Mouse (Mus musculus): Measurements from ENCODE around the gene Dctpp1.
A peak's percentile ranks its signal among the peaks of the same experiment; 100 is the strongest.

Gene Dctpp1

DNA sequence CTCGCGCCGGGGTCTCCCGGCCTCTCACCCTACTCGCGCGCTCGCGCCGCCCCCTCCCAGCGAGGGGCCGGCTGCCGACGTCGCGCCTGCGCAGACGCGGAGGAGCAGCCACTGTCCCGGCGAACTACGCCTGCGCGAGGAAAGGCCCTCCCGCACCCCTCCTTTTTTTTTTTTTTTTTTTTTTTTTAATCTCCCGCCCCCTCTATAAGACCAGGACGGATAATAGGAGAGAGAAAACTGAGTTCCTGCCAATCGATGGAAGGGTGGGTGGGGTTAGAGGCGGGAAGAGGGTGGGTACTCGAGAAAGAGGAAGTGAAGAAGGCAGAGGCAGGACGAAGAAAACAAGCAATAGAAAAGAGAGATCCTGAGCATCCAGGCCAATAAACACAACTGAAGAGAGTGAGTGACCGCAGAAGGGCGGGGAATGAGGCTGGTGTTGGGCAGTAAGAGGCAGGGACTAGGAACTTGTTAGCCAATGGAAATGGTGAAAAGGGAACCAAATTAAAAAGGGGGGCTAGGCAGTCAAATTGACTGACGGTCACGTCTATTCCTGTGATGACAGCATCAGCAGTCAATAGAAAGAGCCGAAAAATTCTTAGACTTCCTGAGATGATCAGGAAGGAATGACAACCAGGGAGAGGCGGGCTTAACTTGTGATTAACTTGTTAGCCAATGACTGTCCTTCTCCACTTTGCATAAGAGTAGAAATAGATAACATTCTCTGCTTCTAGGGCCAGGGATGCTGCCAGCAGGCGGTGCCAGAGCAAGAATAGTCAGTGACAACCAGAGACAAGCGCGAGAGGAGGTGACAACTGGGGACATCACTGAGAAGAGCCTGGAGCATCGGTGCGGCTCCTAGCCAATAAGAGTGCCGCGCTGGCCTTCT lies 51.7 kb downstream of the Dctpp1 start, which contains the start of gene Mylpf:
TSS of gene Mylpf (plus strand) at position 338 of the 886 bp plus-strand sequence.
- DNase-seq = peak; percentile 98

DNA sequence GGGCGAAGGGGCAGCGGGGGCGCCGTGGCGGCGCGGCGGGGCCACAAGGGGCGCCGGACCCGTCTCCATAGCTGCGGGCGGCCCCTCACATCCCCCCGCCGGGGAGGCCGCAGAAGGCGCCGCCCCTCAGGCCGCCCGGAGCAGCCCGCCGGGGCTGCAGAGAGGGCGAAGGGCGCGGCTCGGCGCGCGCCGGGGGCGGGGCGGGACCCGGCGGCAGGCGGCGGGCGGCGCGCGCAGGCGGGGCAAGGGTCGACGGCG lies 52.3 kb downstream of the Dctpp1 start, which contains the start of gene Tbc1d10b:
TSS of gene Tbc1d10b (minus strand) at position 174 of the 258 bp plus-strand sequence.
- no peak for DNase-seq

DNA sequence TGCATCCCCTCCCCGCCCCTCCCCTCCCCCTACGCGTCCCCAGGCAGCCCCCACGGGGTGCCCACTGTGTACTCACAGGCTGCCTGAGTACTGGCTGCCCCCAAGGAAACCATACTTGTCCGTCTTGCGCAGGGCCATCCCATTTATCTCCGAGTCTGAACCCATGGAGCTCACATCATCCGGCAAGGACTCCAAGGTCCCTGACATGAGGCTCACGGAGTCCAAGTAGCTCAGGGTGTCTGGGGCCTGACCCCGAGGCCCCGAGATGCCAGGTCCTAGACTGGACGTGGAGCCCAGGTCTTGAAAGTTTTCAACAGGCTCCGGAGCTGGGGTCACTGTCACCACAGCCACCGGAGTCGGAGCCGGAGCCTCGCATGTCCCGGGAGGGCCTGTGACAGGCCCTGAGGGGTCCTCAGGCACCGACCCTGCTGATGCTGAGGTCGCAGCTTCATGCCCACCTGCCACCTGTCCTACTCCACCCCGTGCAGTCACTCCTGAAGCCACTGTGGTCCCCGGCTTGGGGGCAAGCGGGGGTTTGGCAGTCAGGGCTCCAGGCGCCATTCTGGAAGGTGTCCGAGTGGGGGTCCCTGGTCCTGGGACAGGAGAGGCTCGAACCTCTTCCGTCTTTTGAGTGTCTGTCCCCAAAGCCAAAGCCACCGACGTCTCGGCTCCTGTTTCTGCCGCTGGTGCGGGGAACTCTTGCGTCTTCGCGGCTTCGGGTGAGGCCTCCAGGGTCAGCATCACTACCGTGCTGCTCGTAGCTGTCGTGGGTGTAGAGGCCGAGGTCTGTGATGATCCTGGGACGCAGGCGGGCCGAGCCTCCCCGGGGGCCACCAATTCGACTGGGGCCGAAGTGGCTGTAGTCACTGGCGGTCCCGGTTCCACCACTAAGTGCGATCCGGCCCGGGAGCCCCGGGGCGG lies 52.9 kb downstream of the Dctpp1 start:
- peak; percentile 77 for DNase-seq

Measured in cerebellum, adult 11-12 months (tissue).